Mouse (Mus musculus) cerebellum, postnatal 4 days (tissue): ENCODE measurements at regions not wholly inside any gene's neighbourhood (a gene's known extent, or its start where the extent isn't known, plus 50 kb on each side); places are given as distances from the start of the nearest gene placed in this dataset.

Source experiments
- DNase-seq, 2 experiments: peaks; one replicate each; pipeline ENCODE4 v3.0.0; 2022; ENCODE audit warnings: low spot score in 2 of 2, mixed read lengths in 1 of 2

- DNase-seq, result no peak
Observed at GRCm38 (mm10) chr7:76142455-76142854, 87.2 kb upstream of the Agbl1 start.

- no peak for DNase-seq
Observed at GRCm38 (mm10) chr7:76146385-76146784, 83.3 kb upstream of the Agbl1 start.

- DNase-seq, result no peak
Observed at GRCm38 (mm10) chr7:76156869-76157268, 72.8 kb upstream of the Agbl1 start.

- no peak for DNase-seq
Observed at GRCm38 (mm10) chr7:76164191-76164590, 65.5 kb upstream of the Agbl1 start.

GRCm38 (mm10) chr7:76164735-76165630 lies 64.7 kb upstream of the Agbl1 start:
- no peak for DNase-seq

GRCm38 (mm10) chr7:76170481-76170880 lies 59.2 kb upstream of the Agbl1 start:
- DNase-seq, result no peak

- no peak for DNase-seq
Observed at GRCm38 (mm10) chr7:76176235-76176634, 53.5 kb upstream of the Agbl1 start.

- DNase-seq, result no peak
Observed at GRCm38 (mm10) chr7:76177420-76177819, 52.3 kb upstream of the Agbl1 start.
